Mouse (Mus musculus) embryonic stem cell, embryonic (primary cell): ENCODE measurements around the gene Hspa12b.

ENCODE experiments used
- CTCF ChIA-PET, 4 experiments: fragments of 300-600 bp in 2 of 4; fragments of 350-600 bp in 2 of 4; sonication (Branson Sonifier 250); formaldehyde crosslinking; loops; one replicate each; lab custom pipeline; 2022; ENCODE audit warnings: inconsistent platforms in 2 of 4; lab: Charles Lee
- POLR2A ChIA-PET, 4 experiments: fragments of 300-600 bp in 2 of 4; fragments of 350-600 bp in 2 of 4; sonication (Branson Sonifier 250); formaldehyde crosslinking; loops; one replicate each; lab custom pipeline; 2022; ENCODE audit warnings: antibody characterized with exemption in 4 of 4, inconsistent platforms in 1 of 4; lab: Charles Lee

Hspa12b gene

GRCm38 (mm10) chr2:131177932-131178331 is 50.9 kb downstream of the Hspa12b start:
- CTCF ChIA-PET: interaction anchor here in 2 of 4 experiments (1.4 to 4.1 kb wide), 3 partner anchors 9 to 32 kb away, joined by 3 to 12 read pairs (median 11); partner anchors contain the start of genes 1700037H04Rik (in 1 of the 2), Cdc25b (in 1 of the 2) and Spef1 (in 1 of the 2)
- POLR2A ChIA-PET: interaction anchor here in 3 of 4 experiments (0.7 to 8.3 kb wide), 14 partner anchors 8 to 123 kb away, joined by 3 to 53 read pairs (median 5); partner anchors contain the start of genes 1700037H04Rik (in 3 of the 3), Cdc25b (in 3 of the 3), Spef1 (in 3 of the 3) and Pank2 (in 1 of the 3)

DNA sequence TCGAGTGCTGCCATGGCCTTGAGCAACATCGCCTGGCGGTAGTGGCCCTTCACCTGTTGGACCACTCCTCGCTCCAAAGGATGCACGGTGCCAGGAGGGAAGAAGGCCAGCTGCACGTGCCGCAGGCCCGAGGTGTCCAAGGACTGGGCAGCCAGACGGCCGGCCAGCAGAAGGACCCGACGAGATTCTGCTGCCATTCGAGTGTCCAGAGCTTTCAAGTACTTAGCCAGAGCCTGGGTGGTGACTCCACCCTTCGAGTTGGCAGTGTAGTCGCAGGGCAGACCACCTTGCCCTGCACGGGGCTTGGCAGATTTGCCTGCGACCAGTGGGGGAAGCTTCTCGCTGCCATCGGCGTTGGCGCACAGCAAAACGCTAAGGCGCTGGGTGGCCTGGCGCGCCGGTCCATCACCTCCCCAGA is 51.8 kb downstream of the Hspa12b start:
- ChIA-PET CTCF (interaction anchor here in 3 of 4 experiments (0.7 to 4.1 kb wide), 9 partner anchors 8 to 77 kb away, joined by 3 to 11 read pairs (median 4); partner anchors contain the start of gene 1700037H04Rik (in 1 of the 3)), POLR2A (interaction anchor here (0.6 to 2.4 kb wide), 47 partner anchors 8 to 515 kb away, joined by 3 to 22 read pairs (median 4); partner anchors contain the start of genes 1700037H04Rik (in 3 of the 4), Mavs (in 2 of the 4), Pank2 (in 2 of the 4) and Rnf24 (in 2 of the 4))

- ChIA-PET CTCF (interaction anchor here in 3 of 4 experiments (0.7 to 4.1 kb wide), 9 partner anchors 8 to 76 kb away, joined by 3 to 11 read pairs (median 4); partner anchors contain the start of gene 1700037H04Rik (in 1 of the 3)), POLR2A (interaction anchor here (0.6 to 2.4 kb wide), 49 partner anchors 8 to 515 kb away, joined by 3 to 22 read pairs (median 4); partner anchors contain the start of genes 1700037H04Rik (in 3 of the 4), Mavs (in 2 of the 4), Pank2 (in 2 of the 4) and Rnf24 (in 2 of the 4))
These were observed 52.3 kb downstream of the Hspa12b start for GRCm38 (mm10) chr2:131179246-131179886.

- POLR2A ChIA-PET: interaction anchor here (0.5 to 2.4 kb wide), 24 partner anchors 9 to 151 kb away, joined by 3 to 22 read pairs (median 5); partner anchors contain the start of genes 1700037H04Rik (in 2 of the 4), Mavs (in 1 of the 4) and Pank2 (in 1 of the 4)
- CTCF ChIA-PET: interaction anchor here in 3 of 4 experiments (1.2 to 4.1 kb wide), 4 partner anchors 9 to 30 kb away, joined by 3 to 11 read pairs (median 4); no protein-coding TSS in a partner anchor
These were observed 53.0 kb downstream of the Hspa12b start, which contains the start of gene Cenpb for GRCm38 (mm10) chr2:131179990-131180587. Cenpb (minus strand) TSS chr2:131180067.

DNA sequence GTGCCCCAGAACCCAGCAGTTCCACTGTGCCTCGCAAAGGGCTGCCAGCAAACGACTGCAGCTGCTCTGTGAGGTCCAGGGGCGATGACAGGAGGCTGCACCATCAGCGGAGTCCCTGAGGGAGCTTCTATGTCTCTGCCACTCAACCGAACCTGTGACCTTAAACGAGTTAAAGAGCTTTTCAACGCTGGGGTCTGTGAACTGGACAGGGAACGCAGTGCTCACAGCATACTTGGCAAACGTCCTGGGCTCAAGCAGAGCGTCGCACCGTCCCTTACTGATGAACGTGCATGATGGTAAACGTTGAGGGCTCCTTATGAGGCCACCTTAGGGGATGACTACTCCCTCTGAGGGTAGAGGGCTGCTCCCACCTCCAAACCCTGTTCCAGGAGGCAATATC is 59.3 kb downstream of the Hspa12b start:
- ChIA-PET POLR2A (interaction anchor here (0.5 to 4.9 kb wide), 55 partner anchors 9 to 1050 kb away, joined by 3 to 53 read pairs (median 4); partner anchors contain the start of genes 1700037H04Rik (in 4 of the 4), Ddrgk1 (in 1 of the 4), Mavs (in 1 of the 4) and Pank2 (in 1 of the 4)), CTCF (interaction anchor here (0.6 to 2.6 kb wide), 23 partner anchors 9 to 359 kb away, joined by 3 to 19 read pairs (median 4); partner anchors contain the start of genes 1700037H04Rik (in 2 of the 4) and Mavs (in 1 of the 4))

GRCm38 (mm10) chr2:131186771-131187601 is 59.9 kb downstream of the Hspa12b start, which contains the start of the genes Cdc25b and Spef1:
Cdc25b (plus strand) TSS chr2:131186949.
Spef1 (minus strand) TSS chr2:131187282.
- ChIA-PET CTCF (interaction anchor here (0.6 to 2.6 kb wide), 29 partner anchors 9 to 359 kb away, joined by 3 to 19 read pairs (median 4); partner anchors contain the start of genes 1700037H04Rik (in 2 of the 4), Mavs (in 2 of the 4) and Pank2 (in 1 of the 4)), POLR2A (interaction anchor here (0.6 to 4.9 kb wide), 66 partner anchors 8 to 1049 kb away, joined by 3 to 53 read pairs (median 4); partner anchors contain the start of genes 1700037H04Rik (in 4 of the 4), Ddrgk1 (in 1 of the 4), Mavs (in 1 of the 4) and Pank2 (in 1 of the 4))

DNA sequence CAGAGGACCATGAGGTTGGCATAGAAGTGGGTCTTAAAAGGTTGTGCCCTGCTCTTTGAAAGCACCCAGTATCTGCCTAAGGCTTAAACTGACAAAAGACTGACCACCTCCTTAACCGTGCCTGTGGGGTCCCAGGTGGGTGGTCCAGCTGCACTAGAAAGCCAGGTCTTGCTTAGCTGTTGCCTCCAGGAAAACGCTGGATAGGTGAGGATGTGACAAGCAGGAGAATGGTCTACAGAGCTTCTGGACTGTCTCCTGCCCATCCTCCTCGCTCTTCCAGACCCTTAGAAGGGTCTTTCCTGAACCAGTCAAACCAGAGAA is 60.5 kb downstream of the Hspa12b start:
- ChIA-PET POLR2A (interaction anchor here (0.6 to 4.9 kb wide), 49 partner anchors 9 to 552 kb away, joined by 3 to 53 read pairs (median 5); partner anchors contain the start of genes 1700037H04Rik (in 4 of the 4), Ddrgk1 (in 1 of the 4), Mavs (in 1 of the 4) and Pank2 (in 1 of the 4)), CTCF (interaction anchor here in 3 of 4 experiments (0.6 to 2.6 kb wide), 19 partner anchors 9 to 343 kb away, joined by 3 to 19 read pairs (median 4); partner anchors contain the start of genes Mavs (in 2 of the 3) and Pank2 (in 1 of the 3))

DNA sequence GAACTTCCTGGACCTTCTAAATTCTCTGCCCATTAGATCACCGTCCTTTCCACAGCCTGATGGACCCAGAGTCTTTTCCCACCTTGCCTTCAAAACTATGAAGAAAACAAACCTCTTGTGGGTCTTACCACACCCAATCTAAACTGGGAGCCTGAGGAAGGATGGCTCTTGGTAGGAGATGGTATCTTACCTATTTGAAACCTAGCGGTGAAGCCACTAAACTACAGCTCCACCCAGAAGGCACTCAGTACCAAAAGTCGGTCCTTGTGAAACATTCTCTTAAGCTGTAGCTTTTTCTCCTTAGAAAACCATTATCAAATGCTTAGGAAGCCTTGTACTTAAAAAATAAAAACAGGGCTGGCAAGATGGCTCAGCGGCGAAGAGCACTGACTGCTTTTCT is 61.2 kb downstream of the Hspa12b start:
- ChIA-PET POLR2A (interaction anchor here in 3 of 4 experiments (0.7 to 4.9 kb wide), 13 partner anchors 8 to 44 kb away, joined by 3 to 44 read pairs (median 12); partner anchors contain the start of genes 1700037H04Rik (in 2 of the 3) and Mavs (in 1 of the 3)), CTCF (interaction anchor here in 3 of 4 experiments (0.7 to 2.6 kb wide), 6 partner anchors 10 to 196 kb away, joined by 3 to 12 read pairs (median 4); no protein-coding TSS in a partner anchor)

- ChIA-PET POLR2A (interaction anchor here in 3 of 4 experiments (0.5 to 4.9 kb wide), 16 partner anchors 8 to 319 kb away, joined by 3 to 36 read pairs (median 4); partner anchors contain the start of gene 1700037H04Rik (in 1 of the 3)), CTCF (interaction anchor here in 3 of 4 experiments (0.7 to 2.7 kb wide), 4 partner anchors 20 to 473 kb away, joined by 3 to 10 read pairs (median 4); no protein-coding TSS in a partner anchor)
These were observed 62.6 kb downstream of the Hspa12b start for GRCm38 (mm10) chr2:131189521-131190309.

DNA sequence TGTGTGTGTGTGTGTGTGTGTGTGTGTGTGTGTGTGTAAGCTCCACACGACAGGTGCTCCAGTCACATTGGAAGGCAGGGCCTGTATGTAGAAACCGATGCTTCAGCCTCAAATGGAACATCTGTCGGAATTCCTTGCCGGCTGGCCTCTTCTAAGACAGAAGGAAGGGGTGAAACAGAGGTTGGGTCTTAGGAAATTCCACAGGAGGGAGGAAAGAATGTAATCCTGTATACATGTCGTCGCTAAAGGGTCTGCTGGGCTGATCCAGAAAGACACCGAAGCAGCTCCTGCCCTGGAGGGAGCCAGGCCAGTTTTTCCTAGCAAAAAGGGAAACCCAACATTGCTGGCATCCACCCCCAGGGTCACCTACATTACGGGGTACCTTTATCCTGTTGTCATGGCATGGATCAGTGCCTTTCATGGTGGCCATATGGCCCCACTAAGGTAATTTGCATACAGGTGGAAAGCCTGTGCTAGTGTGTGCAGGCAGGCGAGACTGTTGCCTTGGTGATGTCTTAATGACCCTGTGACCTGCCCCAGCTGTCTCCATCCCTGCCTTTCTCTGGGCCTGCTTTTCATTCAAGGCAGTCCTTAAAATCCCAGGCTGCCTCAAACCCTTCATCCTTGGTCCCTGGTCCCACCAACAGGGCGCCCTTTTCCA is 63.4 kb downstream of the Hspa12b start:
- CTCF ChIA-PET: interaction anchor here in 3 of 4 experiments (0.7 to 2.7 kb wide), 3 partner anchors 20 to 474 kb away, joined by 3 to 10 read pairs (median 4); no protein-coding TSS in a partner anchor
- POLR2A ChIA-PET: interaction anchor here in 3 of 4 experiments (0.6 to 2.7 kb wide), 16 partner anchors 9 to 318 kb away, joined by 3 to 8 read pairs (median 4); partner anchors contain the start of gene 1700037H04Rik (in 1 of the 3)

- ChIA-PET CTCF (interaction anchor here in 1 of 4 experiments (2.7 kb wide), 1 partner anchor 19 kb away, joined by 10 read pairs; no protein-coding TSS in a partner anchor), POLR2A (interaction anchor here in 3 of 4 experiments (0.5 to 2.7 kb wide), 21 partner anchors 8 to 1924 kb away, joined by 3 to 8 read pairs (median 3); partner anchors contain the start of gene 1700037H04Rik (in 1 of the 3))
These were observed 63.9 kb downstream of the Hspa12b start for GRCm38 (mm10) chr2:131191005-131191390.
